Mouse (Mus musculus): ENCODE data around the gene Wbp11. TPM values are rescaled to one million over a fixed set of nuclear protein-coding genes. Genes with fewer than 3 reads are reported as not detected.
"Not testable (repeated sequence)": the region's sequence is repeated elsewhere in the genome, so short reads cannot be mapped to it uniquely, and the experiment has no call there.

Gene Wbp11
- polyA plus RNA-seq, 1 experiment from 2014 or later, result 65.3 TPM

- H3K4me2 ChIP-seq (ENCODE audit: low read length), result peak within 1 kb of the TSS; percentile 56
- peak within 1 kb of the TSS; percentile 71 for H3K4me3 ChIP-seq (ENCODE audit: low read depth, low read length)
- H3K27me3 ChIP-seq (replicated peaks; ENCODE audit: control insufficient read depth, insufficient read depth, low read length), result no peaks in the 10 kb centered on the region
- peak within 1 kb of the TSS; percentile 98 for H3K27ac ChIP-seq (ENCODE audit: low read depth, low read length)
- peak within 1 kb of the TSS; percentile 90 for H3K9ac ChIP-seq (ENCODE audit: low read length)
- peaks cover 8% of the 10 kb centered on the region for H3K4me1 ChIP-seq (ENCODE audit: control insufficient read depth, insufficient read depth, low read length)
- ATAC-seq (peak; percentile 81), DNase-seq (ENCODE audit: low spot score) (peak; percentile 96)
- under 1% methylated on average over 50 of the region's 50 CpGs for WGBS
- no peaks in the 10 kb centered on the region for H3K36me3 ChIP-seq (ENCODE audit: control insufficient read depth, insufficient read depth, low read length)
- no peaks in the 10 kb centered on the region for H3K9me3 ChIP-seq (replicated peaks; ENCODE audit: control insufficient read depth, low read length)
Measured at GRCm38 (mm10) chr6:136803739-136804633, 24.0 kb downstream of the Wbp11 start, which contains the start of gene Hist4h4. Gene Hist4h4 (minus strand): TSS chr6:136804415.

DNA sequence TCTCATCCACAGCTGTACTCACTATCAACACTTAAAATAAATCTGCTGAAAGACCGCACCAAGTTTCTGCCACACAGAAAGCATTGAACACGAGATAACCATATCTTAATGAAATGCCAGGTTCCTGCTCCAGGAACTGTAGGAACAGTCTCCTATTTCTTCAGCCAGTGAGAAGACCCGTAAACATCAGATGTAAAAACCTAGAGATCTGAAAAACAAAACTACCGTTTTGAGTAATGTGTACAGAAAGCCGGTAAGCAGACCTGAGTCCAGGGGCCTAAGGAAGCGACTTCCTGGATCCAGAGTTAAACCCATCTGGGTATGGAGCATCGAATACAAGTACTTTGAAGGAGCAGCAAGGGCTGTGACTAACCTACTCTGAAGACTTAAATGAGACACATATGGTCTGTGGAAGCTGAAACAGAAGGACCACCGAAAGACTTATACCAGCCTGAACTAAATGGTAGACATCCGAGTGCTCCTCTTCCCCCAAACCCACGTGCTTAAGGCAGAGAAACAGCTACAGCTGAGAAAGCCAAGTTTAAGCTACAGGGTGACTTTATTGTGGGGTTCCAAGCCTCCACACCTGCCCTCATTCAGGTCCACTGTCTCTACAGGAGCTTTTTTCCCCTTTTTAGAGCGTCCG is 24.8 kb downstream of the Wbp11 start:
- Histone ChIP-seq H3K9ac (ENCODE audit: low read length) (peak overlapping the region; percentile 90), H3K4me2 (ENCODE audit: low read length) (peak overlapping the region; percentile 56), H3K4me3 (ENCODE audit: low read depth, low read length) (peak overlapping the region; percentile 71), H3K27ac (ENCODE audit: low read depth, low read length) (peak overlapping the region; percentile 98), H3K27me3 (replicated peaks; ENCODE audit: control insufficient read depth, insufficient read depth, low read length) (no peaks in the 10 kb centered on the region), H3K36me3 (ENCODE audit: control insufficient read depth, insufficient read depth, low read length) (no peaks in the 10 kb centered on the region), H3K4me1 (ENCODE audit: control insufficient read depth, insufficient read depth, low read length) (peaks cover 6% of the 10 kb centered on the region), H3K9me3 (replicated peaks; ENCODE audit: control insufficient read depth, low read length) (no peaks in the 10 kb centered on the region)
- ATAC-seq, result no peak; the same call in 1 of the 2 replicates
- 21% methylated on average over 12 of the region's 12 CpGs for WGBS
- DNase-seq (ENCODE audit: low spot score), result no peak

- Histone ChIP-seq H3K36me3 (ENCODE audit: control insufficient read depth, insufficient read depth, low read length) (no peaks in the 10 kb centered on the region), H3K27ac (ENCODE audit: low read depth, low read length) (no peak overlapping the region), H3K27me3 (replicated peaks; ENCODE audit: control insufficient read depth, insufficient read depth, low read length) (no peaks in the 10 kb centered on the region), H3K9me3 (replicated peaks; ENCODE audit: control insufficient read depth, low read length) (no peaks in the 10 kb centered on the region), H3K4me3 (ENCODE audit: low read depth, low read length) (no peak overlapping the region), H3K4me1 (ENCODE audit: control insufficient read depth, insufficient read depth, low read length) (peaks cover 6% of the 10 kb centered on the region), H3K9ac (ENCODE audit: low read length) (no peak overlapping the region), H3K4me2 (ENCODE audit: low read length) (no peak overlapping the region)
- ATAC-seq, result no peak
- WGBS, result 90% methylated on average over 6 of the region's 6 CpGs
- DNase-seq (ENCODE audit: low spot score), result no peak
Measured at GRCm38 (mm10) chr6:136801274-136801673, 26.8 kb downstream of the Wbp11 start.

DNA sequence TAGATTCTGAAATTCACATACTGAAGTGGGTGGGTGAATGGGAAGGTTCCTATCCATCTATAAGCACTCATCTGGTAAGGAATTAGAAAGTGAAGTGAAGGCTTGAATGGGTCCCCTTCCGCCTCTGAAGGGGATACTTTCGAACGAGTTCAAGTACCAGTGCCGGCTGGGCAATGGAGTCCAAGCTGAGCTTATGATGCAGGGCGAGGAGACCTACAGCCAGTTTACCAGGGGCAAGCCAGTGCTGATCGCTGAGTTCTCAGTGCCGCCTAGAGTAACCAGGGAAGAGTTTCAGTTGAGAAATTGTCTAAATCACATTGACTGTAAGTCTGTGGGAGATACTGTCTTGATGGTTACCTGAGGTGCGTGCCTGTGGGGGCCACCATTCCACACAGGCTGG is 27.3 kb downstream of the Wbp11 start:
- no peak for DNase-seq (ENCODE audit: low spot score)
- WGBS, result 90% methylated on average over 8 of the region's 8 CpGs
- ATAC-seq, result no peak
- Histone ChIP-seq H3K27me3 (replicated peaks; ENCODE audit: control insufficient read depth, insufficient read depth, low read length) (no peaks in the 10 kb centered on the region), H3K27ac (ENCODE audit: low read depth, low read length) (no peak overlapping the region), H3K9me3 (replicated peaks; ENCODE audit: control insufficient read depth, low read length) (no peaks in the 10 kb centered on the region), H3K9ac (ENCODE audit: low read length) (no peak overlapping the region), H3K36me3 (ENCODE audit: control insufficient read depth, insufficient read depth, low read length) (no peaks in the 10 kb centered on the region), H3K4me2 (ENCODE audit: low read length) (no peak overlapping the region), H3K4me3 (ENCODE audit: low read depth, low read length) (no peak overlapping the region), H3K4me1 (ENCODE audit: control insufficient read depth, insufficient read depth, low read length) (peaks cover 6% of the 10 kb centered on the region)

DNA sequence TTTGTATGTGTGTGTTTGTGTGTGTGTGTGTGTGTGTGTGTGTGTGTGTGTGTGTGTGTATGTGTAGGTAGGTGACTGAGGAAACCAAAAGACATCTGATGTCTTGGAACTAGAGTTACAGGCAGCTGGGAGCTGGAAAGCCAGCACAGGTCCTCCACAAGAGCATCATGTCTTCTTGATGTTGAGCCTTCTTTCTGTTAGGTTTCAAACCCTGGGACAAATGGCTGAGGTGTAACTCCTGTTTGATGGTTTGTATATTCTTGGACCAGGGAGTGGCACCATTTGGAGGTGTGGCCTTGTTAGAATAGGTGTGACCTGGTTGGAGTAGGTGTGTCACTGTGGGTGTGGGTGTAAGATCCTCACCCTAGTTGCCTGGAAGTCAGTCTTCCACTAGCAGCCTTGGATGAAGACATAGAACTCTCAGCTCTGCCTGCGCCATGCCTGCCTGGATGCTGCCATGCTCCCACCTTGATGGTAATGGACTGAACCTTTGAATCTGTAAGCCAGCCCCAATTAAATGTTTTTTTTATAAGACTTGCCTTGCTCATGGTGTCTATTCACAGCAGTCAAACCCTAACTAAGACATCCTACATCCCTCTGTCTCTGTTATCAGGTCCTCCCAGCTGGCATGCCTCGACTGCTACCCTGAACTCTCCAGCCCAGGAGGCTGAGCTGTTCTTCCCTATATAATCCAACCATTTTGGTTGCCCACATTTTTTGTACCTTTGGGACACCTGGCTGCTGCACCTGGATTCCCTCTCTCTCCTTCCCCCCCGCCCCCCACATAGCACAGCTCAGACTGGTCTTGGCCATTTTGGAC is 29.9 kb downstream of the Wbp11 start:
- not testable (repeated sequence) for H3K9ac ChIP-seq (ENCODE audit: low read length); H3K27ac ChIP-seq (ENCODE audit: low read depth, low read length); DNase-seq (ENCODE audit: low spot score); H3K27me3 ChIP-seq (replicated peaks; ENCODE audit: control insufficient read depth, insufficient read depth, low read length); H3K4me1 ChIP-seq (ENCODE audit: control insufficient read depth, insufficient read depth, low read length); H3K4me3 ChIP-seq (ENCODE audit: low read depth, low read length); ATAC-seq; H3K36me3 ChIP-seq (ENCODE audit: control insufficient read depth, insufficient read depth, low read length); H3K4me2 ChIP-seq (ENCODE audit: low read length); H3K9me3 ChIP-seq (replicated peaks; ENCODE audit: control insufficient read depth, low read length)
- 88% methylated on average over 3 of the region's 3 CpGs for WGBS

- H3K27ac ChIP-seq (ENCODE audit: low read depth, low read length), result no peak overlapping the region
- no peak overlapping the region for H3K4me2 ChIP-seq (ENCODE audit: low read length)
- no peak overlapping the region for H3K9ac ChIP-seq (ENCODE audit: low read length)
- peaks cover 3% of the 10 kb centered on the region; the same call in 1 of the 2 replicates for H3K4me1 ChIP-seq (ENCODE audit: control insufficient read depth, insufficient read depth, low read length)
- no peak overlapping the region for H3K4me3 ChIP-seq (ENCODE audit: low read depth, low read length)
- DNase-seq (ENCODE audit: low spot score) (no peak), ATAC-seq (no peak)
- no peaks in the 10 kb centered on the region for H3K9me3 ChIP-seq (replicated peaks; ENCODE audit: control insufficient read depth, low read length)
- no peaks in the 10 kb centered on the region for H3K27me3 ChIP-seq (replicated peaks; ENCODE audit: control insufficient read depth, insufficient read depth, low read length)
- no peaks in the 10 kb centered on the region for H3K36me3 ChIP-seq (ENCODE audit: control insufficient read depth, insufficient read depth, low read length)
- 49% methylated on average over 6 of the region's 6 CpGs for WGBS
Measured at GRCm38 (mm10) chr6:136795850-136796249, 32.2 kb downstream of the Wbp11 start.

GRCm38 (mm10) chr6:136795110-136795509 is 32.9 kb downstream of the Wbp11 start:
- H3K9ac ChIP-seq (ENCODE audit: low read length), result no peak overlapping the region
- no peaks in the 10 kb centered on the region for H3K36me3 ChIP-seq (ENCODE audit: control insufficient read depth, insufficient read depth, low read length)
- ATAC-seq (0 out of 2 replicates have a peak, but pooled peaks have one; percentile 12), DNase-seq (ENCODE audit: low spot score) (no peak)
- no peak overlapping the region for H3K4me2 ChIP-seq (ENCODE audit: low read length)
- peaks cover 3% of the 10 kb centered on the region; the same call in 1 of the 2 replicates for H3K4me1 ChIP-seq (ENCODE audit: control insufficient read depth, insufficient read depth, low read length)
- H3K4me3 ChIP-seq (ENCODE audit: low read depth, low read length), result no peak overlapping the region
- H3K9me3 ChIP-seq (replicated peaks; ENCODE audit: control insufficient read depth, low read length), result no peaks in the 10 kb centered on the region
- H3K27me3 ChIP-seq (replicated peaks; ENCODE audit: control insufficient read depth, insufficient read depth, low read length), result no peaks in the 10 kb centered on the region
- no peak overlapping the region for H3K27ac ChIP-seq (ENCODE audit: low read depth, low read length)
- WGBS, result 64% methylated on average over 1 of the region's 1 CpGs

DNA sequence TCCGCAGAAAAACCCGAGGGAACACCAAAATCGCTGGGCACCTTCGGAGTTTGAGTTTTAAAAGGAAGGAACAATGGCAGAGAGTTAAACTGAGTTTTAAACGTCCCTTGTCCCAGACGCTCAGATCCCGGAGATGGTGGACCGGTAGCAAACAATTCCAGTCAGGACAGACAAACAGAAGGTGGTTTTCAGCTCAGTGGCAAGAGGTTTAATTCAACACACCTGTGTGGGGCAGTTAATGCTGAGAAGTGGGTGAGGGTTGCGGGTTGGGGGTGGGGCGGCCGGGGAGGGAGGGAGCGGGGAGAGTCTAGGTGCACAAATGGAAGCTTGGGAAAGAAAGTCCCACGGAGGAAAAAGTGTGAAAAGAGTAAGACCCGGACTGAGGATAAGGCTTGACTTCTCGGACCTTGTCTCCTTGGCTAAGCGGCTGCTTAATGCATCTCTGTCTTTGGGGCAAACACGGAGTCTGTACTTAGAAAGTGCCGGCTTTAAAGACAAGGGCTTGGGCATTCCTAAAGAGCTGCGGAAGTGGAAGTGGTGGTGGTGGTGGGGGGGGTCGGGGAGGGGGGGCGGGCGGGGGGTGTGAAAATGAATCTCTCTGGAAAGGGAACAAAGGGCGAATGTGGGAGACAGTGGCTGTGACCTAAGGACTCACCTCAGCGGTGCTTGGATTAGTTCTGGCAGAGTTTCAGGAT is 34.1 kb downstream of the Wbp11 start:
- WGBS, result 2% methylated on average over 24 of the region's 24 CpGs
- no peak overlapping the region for H3K27ac ChIP-seq (ENCODE audit: low read depth, low read length)
- peak overlapping the region; percentile 66 for H3K4me2 ChIP-seq (ENCODE audit: low read length)
- H3K4me3 ChIP-seq (ENCODE audit: low read depth, low read length), result peak overlapping the region; percentile 32
- H3K36me3 ChIP-seq (ENCODE audit: control insufficient read depth, insufficient read depth, low read length), result no peaks in the 10 kb centered on the region
- ATAC-seq (peak; percentile 29; the same call in 1 of the 2 replicates), DNase-seq (ENCODE audit: low spot score) (peak; percentile 18)
- H3K9me3 ChIP-seq (replicated peaks; ENCODE audit: control insufficient read depth, low read length), result no peaks in the 10 kb centered on the region
- H3K27me3 ChIP-seq (replicated peaks; ENCODE audit: control insufficient read depth, insufficient read depth, low read length), result no peaks in the 10 kb centered on the region
- peak overlapping the region; percentile 51 for H3K9ac ChIP-seq (ENCODE audit: low read length)
- H3K4me1 ChIP-seq (ENCODE audit: control insufficient read depth, insufficient read depth, low read length), result peaks cover 3% of the 10 kb centered on the region; the same call in 1 of the 2 replicates
